Mouse (Mus musculus) midbrain, embryonic 11.5 days (tissue): Measurements from ENCODE around the gene Ces1a. TPM values are rescaled to one million over a fixed set of nuclear protein-coding genes. Genes with fewer than 3 reads are reported as not detected.

Experiments
- polyA plus RNA-seq: library from polyadenylated mRNA; unstranded; fragments of >200 nt; fragmentation: Nextera tagmentation; extraction: Ambion mirVana; gene quantifications from 2 replicates; pipeline ENCODE4 v1.2.1, GENCODE M21; 2014

The Ces1a gene
- polyA plus RNA-seq, 1 experiment from 2014 or later: not detected

Other genes starting within 250 kb of the Ces1a start
- 51.3 and 62.1 TPM in 2 replicates for gene Mmp2, start 220.9 kb downstream of the Ces1a start, polyA plus RNA-seq
- 2.7 and 2.8 TPM in 2 replicates for gene Lpcat2, start 192.9 kb downstream of the Ces1a start, polyA plus RNA-seq
- gene Capns2, start 146.8 kb downstream of the Ces1a start, polyA plus RNA-seq: 0.18 TPM in 1 of 2 replicates, not detected in the other
- gene Slc6a2, start 88.1 kb downstream of the Ces1a start, polyA plus RNA-seq: 0.03 TPM in 1 of 2 replicates, not detected in the other
- not detected in 2 replicates for gene Ces1b, start 31.8 kb upstream of the Ces1a start, polyA plus RNA-seq
- not detected in 2 replicates for gene Ces1c, start 83.1 kb upstream of the Ces1a start, polyA plus RNA-seq
- gene Ces1d, start 149.6 kb upstream of the Ces1a start, polyA plus RNA-seq: 0.32 TPM in 1 of 2 replicates, not detected in the other
- gene Ces1e, start 181.4 kb upstream of the Ces1a start, polyA plus RNA-seq: not detected in 2 replicates
- not detected in 2 replicates for gene Ces1f, start 231.6 kb upstream of the Ces1a start, polyA plus RNA-seq